Mouse (Mus musculus) left cerebral cortex, postnatal 10 days (tissue): ENCODE data around the gene Cd3eap. TPM values are rescaled to one million over a fixed set of nuclear protein-coding genes. Genes with fewer than 3 reads are reported as not detected.

Source experiments
- DNase-seq, 2 experiments: peaks; one replicate each; pipeline ENCODE4 v3.0.0; 2021 to 2022; ENCODE audit warnings: low spot score in 2 of 2, mixed read lengths in 1 of 2; ENCODE audit errors: extremely low spot score in 1 of 2
- intact Hi-C: fragments of 180-260 bp; cut with DNase I; formaldehyde crosslinking; loops from one replicate; pipeline ENCODE4 v1.15.1; 2025
- microRNA-seq: library from miRNA; unstranded; fragments of <30 nt; microRNA quantifications from one replicate; pipeline ENCODE4 v1.2.0, GENCODE M21; 2022
- total RNA-seq, 2 experiments: library from RNA; stranded (reverse); gene quantifications; 2 replicates each; pipeline ENCODE4 v1.2.3; 2021

Gene Cd3eap
- total RNA-seq, 2 experiments from 2014 or later: 16.8 to 18.2 TPM

DNA sequence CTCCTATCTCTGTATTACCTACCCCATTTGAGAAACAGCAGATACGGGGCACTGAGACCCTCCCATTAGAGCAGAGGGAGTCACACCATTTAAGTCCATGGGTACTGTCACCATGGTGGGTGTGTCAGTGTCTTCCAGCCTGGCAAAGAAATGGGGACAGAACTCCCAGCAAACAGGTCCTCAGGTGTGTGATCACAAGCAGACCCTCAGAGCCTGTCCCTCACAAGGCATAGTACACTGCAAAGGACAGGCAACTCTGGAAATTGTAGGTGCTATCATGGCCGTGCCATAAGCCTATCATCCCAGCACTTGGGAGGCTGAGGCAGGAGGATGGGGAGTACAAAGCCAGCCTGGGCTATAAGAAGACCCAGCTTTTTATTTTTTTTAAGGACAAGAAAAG lies 41.1 kb downstream of the Cd3eap start:
- no peak for DNase-seq
- intact Hi-C loops: no loop called here

DNA sequence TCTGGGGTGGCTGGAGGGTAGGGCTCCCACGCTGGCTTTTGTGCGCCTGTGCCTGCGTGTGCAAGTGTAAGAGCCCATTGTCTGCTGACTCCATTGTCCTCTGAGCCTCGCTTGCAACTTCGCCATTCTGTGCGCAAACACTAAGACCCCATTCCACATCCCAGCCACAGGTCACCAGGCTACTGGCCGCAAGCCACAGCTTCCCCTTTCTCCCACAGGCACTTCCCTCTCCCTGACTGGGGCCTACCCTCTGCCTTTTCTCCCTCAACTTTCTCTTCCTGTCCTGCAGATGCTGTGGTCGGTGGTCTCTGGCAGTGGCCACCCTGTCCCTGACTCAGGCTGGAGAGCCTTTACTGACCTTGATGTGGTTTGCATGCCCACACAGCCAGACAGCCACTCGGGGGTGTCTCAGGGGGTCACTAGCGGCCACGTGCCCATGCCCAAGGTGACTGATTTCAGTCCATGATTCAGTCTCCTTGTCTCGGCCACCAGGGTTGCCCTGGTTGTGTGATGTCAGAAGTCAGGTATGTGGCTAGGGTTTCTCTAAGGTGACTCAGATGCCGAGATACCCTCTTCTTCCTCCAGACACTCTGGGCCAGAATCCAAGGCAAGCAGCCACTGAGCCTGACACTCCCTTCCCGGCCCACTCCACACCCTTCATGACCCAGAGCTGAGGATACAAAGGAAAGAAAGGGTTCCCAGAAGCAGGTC lies 42.7 kb downstream of the Cd3eap start:
- no peak for DNase-seq

DNA sequence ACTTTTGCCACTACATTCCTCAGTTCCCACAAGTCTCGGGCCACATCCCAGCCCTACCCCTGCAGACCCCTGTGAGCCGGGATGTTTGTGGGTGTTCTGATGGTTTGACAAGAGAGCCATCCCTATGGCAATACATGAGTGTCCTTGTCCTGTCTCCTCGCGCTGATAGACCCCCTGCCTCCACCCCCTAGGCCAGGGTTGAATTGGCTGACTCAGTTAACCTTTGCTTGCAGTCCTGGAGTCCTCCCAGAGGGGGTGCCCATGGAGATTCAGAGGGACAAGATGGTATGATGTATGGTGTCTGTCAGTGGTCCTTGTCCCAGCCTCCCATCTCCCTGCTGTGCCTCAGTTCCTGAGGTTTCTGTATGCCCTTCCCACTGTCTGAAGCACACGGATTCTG lies 45.2 kb downstream of the Cd3eap start:
- DNase-seq: no peak
- intact Hi-C loops: no loop called here

More for the DNA sequence above, 42.7 kb downstream of the Cd3eap start:
- intact Hi-C loops: no loop called here

DNA sequence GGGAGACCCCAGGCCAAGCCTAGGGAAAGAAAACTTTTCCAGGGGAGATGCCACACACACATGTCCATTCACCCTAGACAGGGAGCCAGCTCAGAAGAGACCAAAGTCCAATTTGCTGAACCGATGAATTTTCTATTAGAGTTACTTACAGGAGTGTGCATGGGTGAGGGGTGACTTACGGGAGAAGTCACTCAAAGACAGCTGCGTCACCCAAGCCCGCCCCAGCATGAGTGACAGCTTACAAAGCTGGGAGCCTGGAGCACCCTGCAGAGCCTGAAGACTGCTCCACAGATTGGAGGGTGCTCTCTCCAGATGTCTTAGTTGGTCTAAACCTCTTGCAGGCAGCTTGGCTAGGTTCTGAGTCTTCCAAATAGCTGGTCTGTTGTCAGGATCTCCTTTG lies 47.3 kb downstream of the Cd3eap start:
- DNase-seq: no peak
- intact Hi-C loops: no loop called here

DNA sequence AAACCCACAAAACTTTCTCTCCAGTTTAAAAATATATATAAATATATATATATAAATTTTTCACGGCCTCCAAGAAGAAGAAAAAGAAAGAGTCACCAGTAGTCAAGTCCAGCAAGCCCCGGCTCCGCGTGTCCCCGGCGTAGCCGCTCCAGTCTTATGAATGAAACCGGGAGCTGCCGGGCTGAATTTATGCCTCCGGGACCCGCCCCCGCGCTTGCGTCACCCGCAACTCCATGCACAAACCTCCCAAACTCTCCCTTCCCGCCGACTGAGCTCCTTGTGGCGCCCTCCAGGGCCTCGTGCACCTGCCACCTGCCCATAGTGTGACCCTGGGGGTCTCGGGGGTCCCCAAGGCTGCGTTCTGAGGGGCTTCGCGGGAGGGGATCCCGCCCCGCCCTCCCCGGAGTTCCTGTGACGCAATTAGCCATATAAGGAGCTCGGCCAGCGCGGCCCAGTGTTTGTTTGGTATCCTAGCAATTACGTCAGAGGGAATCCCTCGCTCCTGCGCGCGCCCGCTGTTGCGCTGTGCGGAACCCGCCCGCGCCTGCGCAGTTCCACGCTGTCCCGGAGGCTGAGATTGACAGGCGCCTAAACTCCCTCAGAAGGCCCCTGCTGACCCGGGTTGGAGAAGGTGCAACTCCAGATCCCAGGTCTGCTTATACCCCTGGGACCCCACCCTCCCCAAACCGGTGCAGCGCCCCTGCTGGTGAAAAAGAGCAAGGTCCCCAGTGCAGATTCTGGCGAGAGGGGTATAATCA lies 49.2 kb downstream of the Cd3eap start, which contains the start of gene Fosb:
Fosb (minus strand) TSS at position 168 of the 758 bp plus-strand sequence.
- intact Hi-C loops: no loop called here
- DNase-seq: peak; percentile 93 to 97

DNA sequence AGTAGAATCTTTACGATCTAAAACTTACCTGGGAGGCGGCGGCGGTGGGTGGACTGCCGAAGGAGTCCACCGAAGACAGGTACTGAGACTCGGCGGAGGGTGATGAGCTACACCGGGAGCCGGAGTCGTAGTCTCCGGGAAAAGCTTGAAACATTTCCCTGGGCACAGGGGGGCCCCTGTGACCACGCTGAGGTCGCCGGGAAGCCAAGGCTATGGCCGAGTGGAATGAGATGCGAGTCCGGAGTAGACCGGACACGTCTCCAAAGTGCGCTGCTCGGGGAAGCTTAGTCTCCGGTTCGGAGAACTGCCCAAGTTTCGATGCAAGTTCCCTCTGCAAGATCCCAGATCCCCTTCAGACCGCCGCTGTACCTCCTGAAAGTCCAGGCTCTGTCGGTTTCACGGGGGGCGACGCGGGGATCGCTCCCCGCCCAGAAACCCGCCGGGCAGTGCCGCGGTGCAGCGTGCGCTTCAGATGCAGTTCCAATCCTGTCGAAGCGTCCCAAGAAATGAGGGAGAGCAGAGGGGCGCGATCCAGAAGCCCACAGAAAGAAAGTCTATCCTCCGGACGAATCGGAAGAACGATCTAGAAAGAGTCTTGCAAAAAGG lies 49.9 kb downstream of the Cd3eap start:
- intact Hi-C loops: no loop called here
- no peak for DNase-seq

DNA sequence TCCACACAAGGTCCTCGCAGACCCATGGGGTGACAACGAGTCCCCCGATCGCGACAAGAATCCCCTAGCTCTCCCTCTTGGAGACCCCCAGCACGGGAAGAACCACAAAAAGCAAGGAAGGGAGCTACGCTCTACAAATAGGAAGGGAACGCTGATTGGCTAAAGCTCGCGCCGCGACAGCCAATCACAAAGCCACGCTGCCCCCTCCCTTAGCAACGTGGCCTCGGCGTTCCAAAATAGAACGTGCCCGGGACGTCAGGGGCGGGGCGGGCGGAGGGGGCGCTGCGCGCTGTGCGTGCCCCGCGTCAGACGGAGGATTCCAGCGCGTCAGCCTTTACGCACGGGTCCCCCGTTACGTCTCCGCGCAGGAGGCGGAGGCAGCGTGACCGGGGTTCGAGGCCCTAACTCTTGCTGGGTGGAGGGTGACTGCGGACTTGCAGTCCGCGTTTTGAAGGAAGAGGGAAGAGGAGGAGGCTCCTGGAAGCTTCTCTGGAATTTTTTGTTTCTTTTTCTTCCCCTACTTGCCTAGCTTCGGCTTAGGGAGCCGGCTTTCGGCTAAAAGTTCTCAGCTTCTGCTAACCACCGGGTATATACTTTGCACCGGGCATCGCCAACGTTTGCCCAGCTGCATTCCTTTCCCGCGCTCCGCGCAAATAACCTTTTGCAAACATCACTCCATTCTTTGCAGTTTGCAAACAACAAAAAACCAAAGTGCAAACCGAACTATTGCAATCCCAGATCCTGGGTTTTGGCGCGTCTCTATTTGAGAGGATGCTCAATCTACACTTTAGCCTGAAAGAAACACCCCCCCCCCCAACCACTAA lies 50.6 kb downstream of the Cd3eap start:
- peak; percentile 95 to 98 for DNase-seq
- intact Hi-C loops: no loop called here

DNA sequence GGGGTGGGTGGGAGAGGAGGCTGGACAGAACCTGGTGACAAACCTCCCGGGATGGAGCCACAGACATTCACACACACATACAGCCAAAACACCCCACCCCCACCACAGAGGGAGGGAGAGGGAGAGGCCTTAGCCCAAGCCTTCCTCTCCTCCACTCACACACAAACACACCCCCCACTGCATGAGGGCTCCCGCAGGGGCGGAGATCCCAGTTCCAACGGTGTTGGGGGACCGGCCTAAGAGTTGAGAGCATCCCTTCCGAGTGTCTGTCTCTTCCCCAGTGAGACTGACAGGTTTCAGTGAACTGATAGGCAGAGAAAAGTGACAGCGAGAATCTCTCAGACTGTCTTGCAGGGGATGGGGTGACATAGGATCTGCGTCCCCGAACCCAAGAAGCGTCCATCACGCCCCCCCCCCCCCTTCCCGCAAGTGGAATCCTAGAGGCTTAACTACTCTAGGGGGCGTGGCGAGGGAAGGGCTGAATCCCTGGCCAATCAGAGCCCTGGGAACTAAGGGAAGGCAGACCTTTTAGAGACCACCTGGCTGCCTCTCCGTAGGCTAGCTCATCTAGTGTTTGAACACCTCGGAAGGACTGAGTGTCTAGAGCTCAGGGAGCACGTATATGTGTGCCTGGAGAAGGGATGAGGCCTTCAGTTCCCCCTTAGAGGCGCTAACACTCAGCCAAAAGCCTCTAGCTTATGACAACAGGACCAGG lies 51.4 kb downstream of the Cd3eap start:
- peak; percentile 70 to 89 for DNase-seq
- intact Hi-C loops: no loop called here

DNA sequence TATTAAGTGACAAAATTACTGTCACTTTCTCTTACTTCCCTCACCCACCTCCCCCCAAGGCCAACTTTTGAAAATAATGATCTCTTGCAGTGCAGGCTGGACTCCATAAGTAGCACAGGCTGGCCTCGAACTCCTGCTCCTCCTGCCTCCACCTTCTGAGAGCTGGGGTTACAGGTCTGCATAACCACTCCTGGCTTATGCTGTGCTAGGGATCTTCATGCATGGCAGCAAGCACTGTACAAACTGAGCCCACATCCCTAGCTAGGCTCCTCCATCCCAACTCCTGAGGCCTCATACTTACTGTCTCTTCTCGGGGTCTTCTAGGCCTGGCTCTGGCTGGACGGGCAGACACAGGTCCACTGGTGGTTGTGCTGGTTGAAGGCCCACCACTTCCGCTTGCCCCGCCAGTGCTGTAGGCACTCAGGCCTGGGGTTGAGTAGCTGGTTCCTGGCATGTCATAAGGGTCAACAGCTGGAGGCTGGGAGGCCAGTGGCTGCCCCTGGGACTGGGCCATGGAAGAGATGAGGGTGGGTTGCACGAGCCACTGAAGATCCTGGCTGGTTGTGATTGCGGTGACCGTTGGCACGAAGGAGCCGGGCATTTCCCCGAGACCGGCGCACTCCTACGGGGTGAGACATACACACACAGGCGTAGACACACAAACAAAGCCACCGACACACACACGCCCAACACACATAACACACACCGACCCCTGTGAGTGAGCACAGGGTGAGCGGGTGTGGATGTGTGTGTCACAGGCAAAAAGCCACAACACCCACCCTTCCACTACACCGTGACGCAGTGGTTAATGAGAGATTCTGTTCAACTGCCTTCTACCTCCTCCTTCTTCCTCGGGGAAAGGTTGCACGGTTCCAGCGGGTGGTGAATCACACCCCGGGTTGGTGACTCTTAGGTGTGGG lies 52.2 kb downstream of the Cd3eap start:
- no peak for DNase-seq
- intact Hi-C loops: no loop called here

Small RNAs within 50 kb of the gene (microRNA-seq; reads per million reads assigned to microRNA genes)
- not detected for gene Mir343

Other genes with a start within 250 kb of the Cd3eap start
- gene Gm4969, start 241.1 kb downstream of the Cd3eap start, total RNA-seq: 1 to 10 TPM; 1.5 to 3.1 TPM
- gene Fbxo46, start 239.6 kb downstream of the Cd3eap start, total RNA-seq: 10 to 100 TPM; 13.0 to 13.6 TPM
- gene Qpctl, start 210.2 kb downstream of the Cd3eap start, total RNA-seq: 10 to 100 TPM; 22.6 to 23.1 TPM
- 10 to 100 TPM; 99.2 to 99.9 TPM for gene Snrpd2, start 209.8 kb downstream of the Cd3eap start, total RNA-seq
- gene Gipr, start 193.4 kb downstream of the Cd3eap start, total RNA-seq: 1 to 10 TPM; 4.7 to 4.8 TPM
- 100 to 1,000 TPM; 202 to 211 TPM for gene Eml2, start 183.1 kb downstream of the Cd3eap start, total RNA-seq
- gene Gpr4, start 146.9 kb downstream of the Cd3eap start, total RNA-seq: 1 to 10 TPM; 4.8 to 5.0 TPM
- gene Opa3, start 131.1 kb downstream of the Cd3eap start, total RNA-seq: 10 to 100 TPM; 36.6 to 38.0 TPM
- 10 to 100 TPM; 23.1 to 23.5 TPM for gene Vasp, start 87.7 kb downstream of the Cd3eap start, total RNA-seq
- gene Ppm1n, start 79.4 kb downstream of the Cd3eap start, total RNA-seq: under 1 TPM; 0.34 to 0.49 TPM
- gene Rtn2, start 76.9 kb downstream of the Cd3eap start, total RNA-seq: 100 to 1,000 TPM; 145 to 151 TPM
- 1 to 10 TPM; 2.2 to 2.3 TPM for gene Fosb, start 49.4 kb downstream of the Cd3eap start, total RNA-seq
- gene Ercc1, start 14.7 kb downstream of the Cd3eap start, total RNA-seq: 10 to 100 TPM; 38.5 to 50.6 TPM
- gene Ppp1r13l, start 266 bp upstream of the Cd3eap start, total RNA-seq: 1 to 10 TPM; 5.3 to 7.2 TPM
- gene Ercc2, start 22.5 kb upstream of the Cd3eap start, total RNA-seq: 10 to 100 TPM; 39.0 to 39.7 TPM
- 1 to 10 TPM in 1 of 2 experiments, under 1 TPM in 1; 0.93 to 1.2 TPM for gene Klc3, start 44.6 kb upstream of the Cd3eap start, total RNA-seq
- gene Ckm, start 45.3 kb upstream of the Cd3eap start, total RNA-seq: 1 to 10 TPM in 1 of 2 experiments, under 1 TPM in 1; 0.57 to 1.0 TPM
- 100 to 1,000 TPM; 110 to 115 TPM for gene Mark4, start 99.3 kb upstream of the Cd3eap start, total RNA-seq
- gene Exoc3l2, start 103.8 kb upstream of the Cd3eap start, total RNA-seq: 1 to 10 TPM in 1 of 2 experiments, under 1 TPM in 1; 0.69 to 1.4 TPM
- 1 to 10 TPM; 7.6 to 7.8 TPM for gene Bloc1s3, start 148.9 kb upstream of the Cd3eap start, total RNA-seq
- 10 to 100 TPM; 18.4 to 24.1 TPM for gene Trappc6a, start 148.9 kb upstream of the Cd3eap start, total RNA-seq
- gene Nkpd1, start 158.4 kb upstream of the Cd3eap start, total RNA-seq: under 1 TPM; 0.49 to 0.94 TPM
- gene Ppp1r37, start 203.6 kb upstream of the Cd3eap start, total RNA-seq: 10 to 100 TPM; 78.7 to 79.3 TPM
- gene Zfp296, start 217.8 kb upstream of the Cd3eap start, total RNA-seq: under 1 TPM; 0.36 to 0.45 TPM
- gene Gemin7, start 218.1 kb upstream of the Cd3eap start, total RNA-seq: 10 to 100 TPM; 51.7 to 55.2 TPM
- 10 to 100 TPM; 78.0 to 81.5 TPM for gene Clasrp, start 245.0 kb upstream of the Cd3eap start, total RNA-seq